Mouse (Mus musculus): ENCODE measurements around the gene Iscu. TPM values are rescaled to one million over a fixed set of nuclear protein-coding genes. Genes with fewer than 3 reads are reported as not detected.

Iscu gene
- total RNA-seq, 1 experiment = 78.4 TPM

DNA sequence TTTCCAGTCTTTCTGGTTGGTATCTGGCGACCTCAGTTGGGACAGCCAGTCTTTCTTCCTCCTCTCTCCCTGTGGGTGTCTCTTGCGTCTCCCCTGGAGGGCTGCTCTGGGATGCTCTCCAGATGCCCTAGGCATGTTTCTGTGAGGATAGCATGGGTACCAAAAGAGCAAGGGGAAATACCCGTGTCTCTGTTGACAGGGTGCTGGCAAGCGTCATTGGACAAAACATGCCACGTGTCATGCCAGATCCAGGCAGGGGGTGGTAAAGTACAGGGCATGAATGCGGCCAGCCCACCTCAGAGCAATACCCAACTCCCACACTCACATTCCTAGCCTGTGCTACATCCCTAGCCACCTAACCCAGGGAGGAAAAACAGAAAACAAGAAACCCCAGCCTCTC is 45.9 kb upstream of the Iscu start:
- Histone ChIP-seq H3K4me1 (ENCODE audit: control insufficient read depth in 2 of 2, insufficient read depth in 2 of 2, low read length in 2 of 2, poor library complexity in 1 of 2) (peaks cover 0 to 16% of the 10 kb centered on the region in 2 experiments; a peak in 2 of 4 replicates), H3K36me3 (ENCODE audit: control insufficient read depth, insufficient read depth, low read length, poor library complexity, severe bottlenecking) (no peaks in the 10 kb centered on the region), H3K27ac (ENCODE audit: insufficient read depth, low read depth, low read length, poor library complexity, severe bottlenecking) (no peak overlapping the region), H3K9me3 (ENCODE audit: control insufficient read depth, insufficient read depth, low read depth, low read length) (no peaks in the 10 kb centered on the region), H3K9ac (ENCODE audit: insufficient read depth, low read depth, low read length, poor library complexity, severe bottlenecking) (no peak overlapping the region), H3K4me3 (ENCODE audit: insufficient read depth in 1 of 2, low read depth in 1 of 2, low read length in 2 of 2, poor library complexity in 1 of 2, severe bottlenecking in 1 of 2) (no peak overlapping the region)
- in situ Hi-C loops (cut with MboI; ENCODE audit: low sequenced_read_pairs in 2 of 2, unreplicated experiment in 2 of 2) = loop anchor here (10.0 kb wide), 2 partner anchors 252 to 352 kb away; no protein-coding TSS in a partner anchor
- no peak for TF ChIP-seq MAFK (IDR thresholded peaks at IDR 0.05; ENCODE audit: insufficient read depth, low read depth, low read length)
- no peak for TF ChIP-seq HCFC1 (IDR thresholded peaks at IDR 0.05; ENCODE audit: borderline replicate concordance, insufficient read depth, low read length)
- DNase-seq (ENCODE audit: low read depth, low spot score) = no peak

DNA sequence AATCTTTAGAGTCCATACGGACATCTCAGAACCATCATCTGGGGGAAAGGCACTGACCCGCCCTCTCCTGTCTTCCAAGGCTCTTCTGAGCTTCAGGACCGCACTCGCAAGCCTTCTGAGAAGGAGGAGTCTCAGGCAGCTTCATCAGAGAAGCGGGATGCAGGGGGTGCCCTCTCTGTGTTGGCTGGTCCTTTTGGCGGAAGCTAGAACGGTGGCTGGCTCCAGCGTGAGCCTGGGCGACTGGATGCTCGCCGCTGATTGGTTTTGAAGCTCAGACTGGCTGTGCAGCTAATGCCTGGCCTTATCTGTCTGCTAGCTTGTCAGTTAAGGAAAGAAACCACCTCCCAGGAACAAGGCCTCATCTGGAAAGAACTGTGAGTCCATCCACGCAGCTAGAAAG is 45.3 kb upstream of the Iscu start:
- peaks cover 0 to 16% of the 10 kb centered on the region in 2 experiments; a peak in 2 of 4 replicates for H3K4me1 ChIP-seq (ENCODE audit: control insufficient read depth in 2 of 2, insufficient read depth in 2 of 2, low read length in 2 of 2, poor library complexity in 1 of 2)
- no peak overlapping the region for H3K9ac ChIP-seq (ENCODE audit: insufficient read depth, low read depth, low read length, poor library complexity, severe bottlenecking)
- no peak for DNase-seq (ENCODE audit: low read depth, low spot score)
- no peak overlapping the region for H3K27ac ChIP-seq (ENCODE audit: insufficient read depth, low read depth, low read length, poor library complexity, severe bottlenecking)
- H3K9me3 ChIP-seq (ENCODE audit: control insufficient read depth, insufficient read depth, low read depth, low read length) = no peaks in the 10 kb centered on the region
- H3K36me3 ChIP-seq (ENCODE audit: control insufficient read depth, insufficient read depth, low read length, poor library complexity, severe bottlenecking) = no peaks in the 10 kb centered on the region
- TF ChIP-seq MAFK (IDR thresholded peaks at IDR 0.05; ENCODE audit: insufficient read depth, low read depth, low read length) (no peak), ZC3H11A (IDR thresholded peaks at IDR 0.05; ENCODE audit: borderline replicate concordance, low read depth, low read length) (no peak), CHD2 (IDR thresholded peaks at IDR 0.05; ENCODE audit: low read depth, low read length) (no peak), ZNF384 (IDR thresholded peaks at IDR 0.05; ENCODE audit: low read depth, low read length) (no peak), HCFC1 (IDR thresholded peaks at IDR 0.05; ENCODE audit: borderline replicate concordance, insufficient read depth, low read length) (no peak)
- in situ Hi-C loops (cut with MboI; ENCODE audit: low sequenced_read_pairs in 2 of 2, unreplicated experiment in 2 of 2) = loop anchor here (10.0 kb wide), 2 partner anchors 252 to 352 kb away; no protein-coding TSS in a partner anchor
- H3K4me3 ChIP-seq (ENCODE audit: insufficient read depth in 1 of 2, low read depth in 1 of 2, low read length in 2 of 2, poor library complexity in 1 of 2, severe bottlenecking in 1 of 2) = no peak overlapping the region

DNA sequence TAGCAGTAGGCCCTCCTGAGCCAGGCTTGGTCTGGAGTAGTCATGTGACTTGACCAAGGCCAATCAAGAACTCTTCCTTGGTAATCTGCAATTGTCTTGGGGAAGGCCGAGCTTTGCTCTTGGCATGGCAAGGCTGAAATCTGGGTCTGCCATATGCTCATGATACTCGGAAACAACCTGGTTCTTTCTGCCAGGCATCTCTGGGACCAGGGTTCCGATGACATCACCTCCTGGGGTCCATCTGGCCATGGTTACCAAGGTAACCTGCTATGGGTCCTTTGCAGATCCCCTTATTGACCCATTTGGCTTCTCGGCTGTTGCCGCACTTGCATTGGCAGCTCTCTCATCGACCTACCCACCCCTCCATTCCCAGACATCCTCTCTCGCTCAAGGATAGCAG is 44.5 kb upstream of the Iscu start:
- TF ChIP-seq ZNF384 (IDR thresholded peaks at IDR 0.05; ENCODE audit: low read depth, low read length) (no peak), HCFC1 (IDR thresholded peaks at IDR 0.05; ENCODE audit: borderline replicate concordance, insufficient read depth, low read length) (no peak), MAFK (IDR thresholded peaks at IDR 0.05; ENCODE audit: insufficient read depth, low read depth, low read length) (no peak), ZC3H11A (IDR thresholded peaks at IDR 0.05; ENCODE audit: borderline replicate concordance, low read depth, low read length) (no peak), CHD2 (IDR thresholded peaks at IDR 0.05; ENCODE audit: low read depth, low read length) (no peak)
- no peak overlapping the region for H3K4me3 ChIP-seq (ENCODE audit: insufficient read depth in 1 of 2, low read depth in 1 of 2, low read length in 2 of 2, poor library complexity in 1 of 2, severe bottlenecking in 1 of 2)
- in situ Hi-C loops (cut with MboI; ENCODE audit: low sequenced_read_pairs in 2 of 2, unreplicated experiment in 2 of 2) = loop anchor here (10.0 kb wide), 2 partner anchors 253 to 353 kb away; no protein-coding TSS in a partner anchor
- H3K27ac ChIP-seq (ENCODE audit: insufficient read depth, low read depth, low read length, poor library complexity, severe bottlenecking) = no peak overlapping the region
- no peaks in the 10 kb centered on the region for H3K9me3 ChIP-seq (ENCODE audit: control insufficient read depth, insufficient read depth, low read depth, low read length)
- no peak overlapping the region for H3K9ac ChIP-seq (ENCODE audit: insufficient read depth, low read depth, low read length, poor library complexity, severe bottlenecking)
- H3K36me3 ChIP-seq (ENCODE audit: control insufficient read depth, insufficient read depth, low read length, poor library complexity, severe bottlenecking) = no peaks in the 10 kb centered on the region
- no peak for DNase-seq (ENCODE audit: low read depth, low spot score)
- H3K4me1 ChIP-seq (ENCODE audit: control insufficient read depth in 2 of 2, insufficient read depth in 2 of 2, low read length in 2 of 2, poor library complexity in 1 of 2) = peaks cover 0 to 10% of the 10 kb centered on the region in 2 experiments; a peak in 2 of 4 replicates

DNA sequence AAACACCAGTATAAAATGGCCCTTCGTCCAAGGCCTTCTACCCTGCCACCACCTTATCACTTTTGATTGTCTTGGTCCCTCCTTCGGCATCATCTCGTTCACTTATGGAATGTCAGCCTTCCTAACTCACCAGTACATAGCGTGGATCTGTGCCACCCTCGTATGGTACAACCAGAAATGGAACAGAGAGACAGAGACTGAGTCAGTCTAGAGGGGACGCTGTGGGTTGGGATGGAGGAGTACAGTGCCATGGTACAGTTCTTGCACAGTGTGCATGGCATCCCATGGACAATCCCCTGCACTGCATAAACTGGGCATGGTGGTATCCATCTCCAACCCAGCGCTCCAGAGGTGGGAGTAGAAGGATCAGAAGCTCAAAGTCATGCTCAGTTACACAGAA is 43.9 kb upstream of the Iscu start:
- no peak overlapping the region for H3K4me3 ChIP-seq (ENCODE audit: insufficient read depth in 1 of 2, low read depth in 1 of 2, low read length in 2 of 2, poor library complexity in 1 of 2, severe bottlenecking in 1 of 2)
- peaks cover 0 to 6% of the 10 kb centered on the region in 2 experiments; a peak in 1 of 4 replicates for H3K4me1 ChIP-seq (ENCODE audit: control insufficient read depth in 2 of 2, insufficient read depth in 2 of 2, low read length in 2 of 2, poor library complexity in 1 of 2)
- H3K27ac ChIP-seq (ENCODE audit: insufficient read depth, low read depth, low read length, poor library complexity, severe bottlenecking) = no peak overlapping the region
- DNase-seq (ENCODE audit: low read depth, low spot score) = no peak
- TF ChIP-seq CHD2 (IDR thresholded peaks at IDR 0.05; ENCODE audit: low read depth, low read length) (no peak), MAFK (IDR thresholded peaks at IDR 0.05; ENCODE audit: insufficient read depth, low read depth, low read length) (no peak), ZC3H11A (IDR thresholded peaks at IDR 0.05; ENCODE audit: borderline replicate concordance, low read depth, low read length) (no peak), HCFC1 (IDR thresholded peaks at IDR 0.05; ENCODE audit: borderline replicate concordance, insufficient read depth, low read length) (no peak), ZNF384 (IDR thresholded peaks at IDR 0.05; ENCODE audit: low read depth, low read length) (no peak)
- H3K9me3 ChIP-seq (ENCODE audit: control insufficient read depth, insufficient read depth, low read depth, low read length) = no peaks in the 10 kb centered on the region
- H3K9ac ChIP-seq (ENCODE audit: insufficient read depth, low read depth, low read length, poor library complexity, severe bottlenecking) = no peak overlapping the region
- in situ Hi-C loops (cut with MboI; ENCODE audit: low sequenced_read_pairs in 2 of 2, unreplicated experiment in 2 of 2) = loop anchor here (10.0 kb wide), 2 partner anchors 254 to 354 kb away; no protein-coding TSS in a partner anchor
- H3K36me3 ChIP-seq (ENCODE audit: control insufficient read depth, insufficient read depth, low read length, poor library complexity, severe bottlenecking) = no peaks in the 10 kb centered on the region

Data from ES-E14 (cell line).